ENCODE assay signal across 21 mouse cellular contexts in genomic region chr5:147618243-147618642, GRCm38 (mm10).
DNase-seq lines count a peak whose midpoint lies in the region; ATAC-seq and TF ChIP-seq lines count a peak whose summit lies in the region.
"Had no signal": no experiment of that assay in that cellular context is flagged by ENCODE, and none has a peak within 500 bp of the region (broad histone marks: within the 10 kb centered on the region; RNA-seq: fewer than 3 reads in every experiment).

No protein-coding gene starts in this region.

- intact Hi-C loops in heart, adult 2 months (cut with DNase I) = loop anchor here (5.0 kb wide), 2 partner anchors 36 to 39 kb away; no protein-coding TSS in a partner anchor
- intact Hi-C loops in heart, postnatal 14 days (cut with DNase I) = loop anchor here (5.0 kb wide), 1 partner anchor 36 kb away; no protein-coding TSS in a partner anchor

- DNase-seq in adrenal gland, adult (ENCODE audit: inconsistent age in 2 of 2, low spot score in 1 of 2) = peak; percentile 15 to 41
- DNase-seq in adrenal gland, postnatal 10 days = no peak
- DNase-seq in heart, adult 2 months = peak; percentile 33 to 39
- DNase-seq in heart, postnatal 14 days = no peak
- peak; percentile 24 for DNase-seq in lung, postnatal 0 days (ENCODE audit: low spot score)
- DNase-seq in lung, postnatal 14 days = no peak
- DNase-seq in lung, postnatal 25 days (ENCODE audit: low spot score) = peak; percentile 25
- no peak for DNase-seq in left cerebral cortex, adult 9 months (ENCODE audit: low spot score in 2 of 2)
- DNase-seq: cerebellum, postnatal 10 days; left cerebral cortex, postnatal 4 days; liver; retina, postnatal 1 day; right cerebral cortex, postnatal 4 days had no signal

- H3K79me2 ChIP-seq in heart, adult 2 months (replicated peaks; ENCODE audit: control insufficient read depth, insufficient read depth, low read length) = no peaks in the 10 kb centered on the region

- H3K27ac ChIP-seq in heart, adult 2 months = peak overlapping the region; percentile 40; the same call in 1 of the 2 replicates
- H3K27ac ChIP-seq in lung, postnatal 0 days (ENCODE audit: low read length) = no peak overlapping the region
- H3K27ac ChIP-seq: embryonic facial prominence, embryonic 12.5 days; hindbrain, postnatal 0 days; macrophage; midbrain, embryonic 10.5 days had no signal

- H3K4me2 ChIP-seq in lung, postnatal 0 days (replicated peaks; ENCODE audit: low read depth, low read length) = no peak overlapping the region
- H3K4me2 ChIP-seq: embryonic facial prominence, embryonic 12.5 days had no signal

- H3K36me3 ChIP-seq in heart, adult 2 months (ENCODE audit: control insufficient read depth, insufficient read depth, low read length) = peaks cover 8% of the 10 kb centered on the region
- H3K36me3 ChIP-seq in lung, postnatal 0 days (ENCODE audit: insufficient read depth, low read length) = no peaks in the 10 kb centered on the region
- H3K36me3 ChIP-seq: embryonic facial prominence, embryonic 12.5 days; midbrain, embryonic 10.5 days had no signal

- H3K9ac ChIP-seq in heart, adult 2 months (ENCODE audit: low read depth, low read length) = no peak overlapping the region
- no peak overlapping the region for H3K9ac ChIP-seq in lung, postnatal 0 days (replicated peaks; ENCODE audit: low read depth)
- H3K9ac ChIP-seq: embryonic facial prominence, embryonic 12.5 days had no signal

- WGBS in heart, adult 2 months = 57% methylated on average over 10 of the region's 10 CpGs
- 53% methylated on average over 10 of the region's 10 CpGs for WGBS in lung, postnatal 0 days

- no peak for TF ChIP-seq POLR2A in heart, adult 2 months (IDR thresholded peaks at IDR 0.05; ENCODE audit: insufficient read depth, low read depth, low read length)

- no peaks in the 10 kb centered on the region for H3K27me3 ChIP-seq in heart, adult 2 months (ENCODE audit: control insufficient read depth, insufficient read depth, low read length)
- H3K27me3 ChIP-seq in lung, postnatal 0 days (replicated peaks; ENCODE audit: insufficient read depth, low read length) = no peaks in the 10 kb centered on the region
- H3K27me3 ChIP-seq: embryonic facial prominence, embryonic 12.5 days; Patski had no signal

- TF ChIP-seq CTCF in heart, adult 2 months (IDR thresholded peaks at IDR 0.05) = no peak
- no peak for TF ChIP-seq CTCF in lung, postnatal 0 days (IDR thresholded peaks at IDR 0.05)

- peak; percentile 76; the same call in 1 of the 2 replicates for TF ChIP-seq EP300 in heart, adult 2 months (IDR thresholded peaks at IDR 0.05; ENCODE audit: insufficient read depth, low read depth, low read length)
- peak; percentile 79 for TF ChIP-seq EP300 in lung, postnatal 0 days (IDR thresholded peaks at IDR 0.05)

- no peak overlapping the region for H3K4me3 ChIP-seq in heart, adult 2 months
- H3K4me3 ChIP-seq in lung, postnatal 0 days (ENCODE audit: low read depth, low read length) = no peak overlapping the region
- H3K4me3 ChIP-seq: embryonic facial prominence, embryonic 12.5 days; erythroblast, embryonic 14.5 days; midbrain, embryonic 10.5 days had no signal

- peaks cover 15% of the 10 kb centered on the region for H3K4me1 ChIP-seq in heart, adult 2 months (ENCODE audit: control insufficient read depth, insufficient read depth, low read length)
- H3K4me1 ChIP-seq in lung, postnatal 0 days (ENCODE audit: insufficient read depth, low read depth, low read length) = no peaks in the 10 kb centered on the region; the same call in 1 of the 2 replicates
- H3K4me1 ChIP-seq: embryonic facial prominence, embryonic 12.5 days had no signal

- peak; percentile 63 for ATAC-seq in lung, postnatal 0 days
- ATAC-seq: forebrain, embryonic 14.5 days; hindbrain, postnatal 0 days; intestine, postnatal 0 days; Patski had no signal

- H3K9me3 ChIP-seq in lung, postnatal 0 days (ENCODE audit: low read length) = no peaks in the 10 kb centered on the region
- H3K9me3 ChIP-seq: embryonic facial prominence, embryonic 12.5 days; midbrain, embryonic 10.5 days had no signal

Comparison
In these comparisons a context has a peak if more than half of its experiments do, and no peak if none do; other contexts are left out.
1. DNase-seq: peak in adrenal gland, adult (2 of 2), heart, adult 2 months (2 of 2), lung, postnatal 0 days (single experiment) and lung, postnatal 25 days (single experiment); none in adrenal gland, postnatal 10 days (single experiment), heart, postnatal 14 days (0 of 2), lung, postnatal 14 days (single experiment) and left cerebral cortex, adult 9 months (0 of 2).